Mouse (Mus musculus) intestine, embryonic 14.5 days (tissue): ENCODE measurements around the gene Prrt1. TPM values are rescaled to one million over a fixed set of nuclear protein-coding genes. Genes with fewer than 3 reads are reported as not detected.

Experiments
- ATAC-seq: fragments of 200-750 bp; cut with Nextera tagmentation; replicated peaks from 2 replicates; pipeline ENCODE4 v1.8.0; 2017; ENCODE audit warnings: low read depth, moderate number of reproducible peaks, moderate TSS enrichment, moderate library complexity; ENCODE audit not compliant: low FRiP score, low TSS enrichment
- DNase-seq: peaks from one replicate; pipeline ENCODE4 v3.0.0-alpha.2; 2018; ENCODE audit warnings: low spot score
- H3K27ac ChIP-seq: fragments of 300-500 bp; sonication (generic); 2 replicates; pipeline ENCODE4 v1.5.1; 2014; ENCODE audit warnings: low read depth, mild to moderate bottlenecking, control low read depth
- H3K27me3 ChIP-seq: fragments of 300-500 bp; sonication (generic); replicated peaks from 2 replicates; pipeline ENCODE4 v1.6.1; 2014; ENCODE audit warnings: low read length, control low read depth; ENCODE audit not compliant: control insufficient read depth, insufficient read depth
- H3K36me3 ChIP-seq: fragments of 300-500 bp; sonication (generic); 2 replicates; pipeline ENCODE4 v1.6.1; 2014; ENCODE audit warnings: low read length, control low read depth; ENCODE audit not compliant: control insufficient read depth, insufficient read depth
- H3K4me1 ChIP-seq: fragments of 300-500 bp; sonication (generic); replicated peaks from 2 replicates; pipeline ENCODE4 v1.6.1; 2014; ENCODE audit warnings: low read length, control low read depth, mixed read lengths; ENCODE audit not compliant: control insufficient read depth, insufficient read depth
- H3K4me2 ChIP-seq: fragments of 300-500 bp; sonication (generic); 2 replicates; pipeline ENCODE4 v1.6.1; 2014; ENCODE audit warnings: low read length
- H3K4me3 ChIP-seq: fragments of 300-500 bp; sonication (generic); 2 replicates; pipeline ENCODE4 v1.5.1; 2014; ENCODE audit warnings: low read depth, low read length, control low read depth, mixed read lengths
- H3K9ac ChIP-seq: fragments of 300-500 bp; sonication (generic); 2 replicates; pipeline ENCODE4 v1.6.1; 2014; ENCODE audit warnings: mild to moderate bottlenecking, low read length
- H3K9me3 ChIP-seq: fragments of 300-500 bp; sonication (generic); 2 replicates; pipeline ENCODE4 v1.6.1; 2016; ENCODE audit warnings: low read length, control low read depth; ENCODE audit not compliant: control insufficient read depth
- WGBS: fragments of 180-500 bp; shearing (Covaris S2); extraction: QIAGEN DNeasy Blood & Tissue Kit; methylation state at CpG from one replicate; pipeline ENCODE4 v1.1.7; 2014; 5-methylcytosine and 5-hydroxymethylcytosine counted together
- polyA plus RNA-seq: library from polyadenylated mRNA; unstranded; fragments of >200 nt; fragmentation: Nextera tagmentation; extraction: Ambion mirVana; gene quantifications from 2 replicates; pipeline ENCODE4 v1.2.1, GENCODE M21; 2014

Gene Prrt1
- polyA plus RNA-seq, 1 experiment from 2014 or later = 0.53 TPM

DNA sequence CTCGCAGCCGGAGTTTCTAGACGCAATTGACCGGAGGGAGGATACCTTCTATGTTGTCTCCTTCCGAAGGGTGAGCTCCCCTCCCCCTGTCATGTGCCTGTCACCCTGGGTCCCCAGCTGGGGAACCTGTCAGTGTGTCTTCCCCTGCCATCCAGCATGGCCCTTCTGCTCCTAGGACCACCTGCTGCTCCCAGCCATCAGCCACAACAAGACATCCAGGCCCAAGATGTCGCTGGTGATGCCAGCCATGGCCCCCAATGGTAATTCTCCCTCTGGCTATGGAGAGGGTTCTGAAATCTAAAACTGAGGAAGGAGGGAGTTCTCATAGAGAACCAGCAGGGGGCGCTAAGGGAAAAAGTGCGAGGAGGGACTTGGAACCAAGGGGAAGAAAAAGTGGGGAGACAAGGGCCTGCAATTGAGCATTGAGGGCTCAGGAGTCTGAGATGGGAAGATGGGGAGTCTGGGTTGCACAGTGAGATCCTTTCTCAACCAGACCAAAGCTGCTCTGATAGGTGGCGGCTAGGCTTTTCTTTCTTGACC is 24.5 kb downstream of the Prrt1 start:
- no peak overlapping the region for H3K4me2 ChIP-seq
- H3K27me3 ChIP-seq = peaks cover under 1% of the 10 kb centered on the region; the same call in 1 of the 2 replicates
- H3K27ac ChIP-seq = no peak overlapping the region
- H3K36me3 ChIP-seq = peaks cover 50% of the 10 kb centered on the region
- H3K9ac ChIP-seq = no peak overlapping the region
- 67% methylated on average over 9 of the region's 9 CpGs for WGBS
- H3K4me3 ChIP-seq = no peak overlapping the region
- peaks cover 15% of the 10 kb centered on the region for H3K4me1 ChIP-seq
- no peaks in the 10 kb centered on the region for H3K9me3 ChIP-seq
- no peak for ATAC-seq
- peak; percentile 84 for DNase-seq

DNA sequence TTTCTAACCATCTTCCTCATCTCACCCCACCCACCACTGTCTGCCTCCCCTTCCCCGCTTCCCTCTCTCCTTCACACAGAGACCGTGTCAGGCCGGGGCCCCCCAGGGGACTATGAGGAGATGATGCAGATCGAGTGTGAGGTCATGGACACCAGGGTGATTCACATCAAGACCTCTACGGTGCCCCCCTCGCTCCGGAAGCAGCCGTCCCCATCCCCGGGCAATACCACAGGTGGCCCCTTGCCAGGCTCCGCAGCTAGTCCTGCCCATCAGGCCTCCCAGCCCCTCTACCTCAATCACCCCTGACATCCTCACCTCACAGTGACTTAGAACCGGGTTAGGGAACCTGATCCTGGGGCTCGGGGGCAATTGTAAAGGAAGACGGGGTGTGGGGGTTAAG is 25.1 kb downstream of the Prrt1 start:
- H3K36me3 ChIP-seq = peaks cover 45% of the 10 kb centered on the region
- ATAC-seq = no peak
- WGBS = 90% methylated on average over 13 of the region's 13 CpGs

DNA sequence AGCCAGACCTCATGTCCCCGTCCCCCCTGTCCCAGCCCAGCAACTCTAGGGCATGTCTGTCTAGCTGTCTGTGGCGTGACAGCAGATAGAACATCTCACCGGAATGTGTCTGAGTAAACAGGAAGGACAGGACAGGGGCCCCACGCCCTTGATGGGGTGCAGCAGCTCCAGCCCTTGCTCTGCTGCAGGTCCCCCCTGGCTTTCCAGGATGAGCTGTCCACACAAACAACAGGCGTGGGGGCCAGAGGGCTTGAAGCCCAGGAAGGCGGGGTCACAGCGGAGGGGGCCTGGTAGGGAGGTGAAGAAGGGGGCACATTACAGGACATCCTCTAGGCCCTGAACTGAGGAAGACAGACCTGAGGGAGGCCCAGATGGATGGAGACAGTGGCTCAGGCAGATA is 25.8 kb downstream of the Prrt1 start:
- Histone ChIP-seq H3K4me3 (no peak overlapping the region), H3K9ac (no peak overlapping the region), H3K4me2 (no peak overlapping the region), H3K36me3 (peaks cover 39% of the 10 kb centered on the region), H3K27ac (peak overlapping the region; percentile 77), H3K4me1 (peaks cover 15% of the 10 kb centered on the region), H3K27me3 (peaks cover 7% of the 10 kb centered on the region; the same call in 1 of the 2 replicates), H3K9me3 (no peaks in the 10 kb centered on the region)
- DNase-seq (no peak), ATAC-seq (peak; percentile 48)
- 49% methylated on average over 7 of the region's 7 CpGs for WGBS

More for the DNA sequence above, 25.1 kb downstream of the Prrt1 start:
- H3K27me3 ChIP-seq = peaks cover 6% of the 10 kb centered on the region; the same call in 1 of the 2 replicates
- H3K9me3 ChIP-seq = no peaks in the 10 kb centered on the region
- no peak overlapping the region for H3K9ac ChIP-seq
- H3K27ac ChIP-seq = no peak overlapping the region; the same call in 1 of the 2 replicates
- H3K4me2 ChIP-seq = no peak overlapping the region
- no peak overlapping the region for H3K4me3 ChIP-seq
- H3K4me1 ChIP-seq = peaks cover 15% of the 10 kb centered on the region
- no peak for DNase-seq

DNA sequence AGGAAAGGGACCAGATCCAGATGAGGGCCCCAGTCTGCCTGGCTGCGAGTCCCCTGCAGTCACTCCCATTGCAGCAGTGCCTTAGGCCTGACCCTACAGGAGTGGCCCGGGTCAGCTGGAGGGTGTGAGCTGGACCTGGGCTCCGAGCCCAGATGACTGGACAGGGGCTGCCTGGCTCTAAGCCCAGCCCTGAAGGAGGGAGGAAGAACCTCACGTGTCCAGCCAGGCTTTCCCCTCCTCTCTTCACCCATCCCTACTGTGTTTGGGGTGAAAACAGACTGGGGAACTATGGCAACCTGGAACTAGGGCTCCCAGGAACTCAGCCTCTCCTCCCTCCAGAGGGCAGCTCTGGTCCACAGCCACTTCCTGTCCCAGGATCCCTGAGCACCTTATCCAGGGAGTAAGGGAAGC is 26.3 kb downstream of the Prrt1 start:
- Histone ChIP-seq H3K9me3 (no peaks in the 10 kb centered on the region), H3K27ac (peak overlapping the region; percentile 77), H3K4me1 (peaks cover 18% of the 10 kb centered on the region), H3K9ac (no peak overlapping the region), H3K4me2 (no peak overlapping the region), H3K36me3 (peaks cover 35% of the 10 kb centered on the region), H3K4me3 (no peak overlapping the region), H3K27me3 (peaks cover 11% of the 10 kb centered on the region; the same call in 1 of the 2 replicates)
- peak; percentile 70 for ATAC-seq
- no peak for DNase-seq
- WGBS = 43% methylated on average over 4 of the region's 4 CpGs

DNA sequence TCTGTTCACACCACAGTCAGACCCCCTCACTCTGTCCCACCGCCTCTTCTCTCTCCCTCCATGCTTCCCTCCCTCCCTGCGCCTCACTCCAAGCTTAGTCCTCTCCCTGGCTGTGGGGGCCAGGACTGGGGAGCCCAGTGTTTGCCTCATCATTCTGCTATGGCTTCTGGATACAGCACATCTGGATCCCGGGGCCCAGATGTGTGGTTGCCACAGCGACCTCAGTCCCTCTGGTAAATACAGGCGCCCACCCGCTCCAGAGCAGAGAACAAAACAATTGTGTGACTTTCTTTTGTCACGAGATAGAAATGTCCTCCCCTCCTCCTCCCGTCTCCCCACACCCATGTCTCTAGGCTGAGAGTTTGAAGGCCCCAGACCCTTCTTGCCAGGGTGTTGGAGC is 27.3 kb downstream of the Prrt1 start:
- WGBS = 48% methylated on average over 8 of the region's 8 CpGs
- Histone ChIP-seq H3K36me3 (peaks cover 25% of the 10 kb centered on the region; the same call in 1 of the 2 replicates), H3K4me2 (no peak overlapping the region), H3K9ac (no peak overlapping the region), H3K27ac (peak overlapping the region; percentile 77; the same call in 1 of the 2 replicates), H3K9me3 (no peaks in the 10 kb centered on the region), H3K4me3 (no peak overlapping the region), H3K4me1 (peaks cover 18% of the 10 kb centered on the region), H3K27me3 (peaks cover 11% of the 10 kb centered on the region; the same call in 1 of the 2 replicates)
- ATAC-seq (no peak), DNase-seq (no peak)

DNA sequence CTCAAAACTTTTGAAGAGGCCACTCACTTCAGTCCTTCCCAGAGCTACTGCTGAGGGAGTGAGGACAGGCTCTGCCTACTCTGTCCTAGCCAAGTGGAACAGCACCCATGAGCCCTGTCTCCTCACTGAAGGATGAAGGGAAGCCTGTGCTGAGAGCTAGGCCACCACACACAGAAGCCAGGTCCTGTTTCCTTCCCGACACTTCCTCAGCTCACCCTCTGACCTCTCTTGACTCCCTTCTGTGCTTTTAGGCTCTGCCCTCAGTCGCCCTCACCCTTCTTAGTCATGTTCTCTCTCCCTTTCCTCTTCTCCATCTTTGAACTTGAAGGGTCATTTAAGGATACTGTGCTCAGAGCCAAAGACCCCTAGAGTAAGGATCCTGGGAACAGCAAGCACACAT is 27.9 kb downstream of the Prrt1 start:
- no peak overlapping the region for H3K27ac ChIP-seq
- H3K36me3 ChIP-seq = peaks cover 19% of the 10 kb centered on the region; the same call in 1 of the 2 replicates
- peaks cover 11% of the 10 kb centered on the region; the same call in 1 of the 2 replicates for H3K27me3 ChIP-seq
- no peak overlapping the region for H3K9ac ChIP-seq
- no peak overlapping the region for H3K4me3 ChIP-seq
- 35% methylated on average over 2 of the region's 2 CpGs for WGBS
- DNase-seq = no peak
- no peak overlapping the region for H3K4me2 ChIP-seq
- H3K9me3 ChIP-seq = no peaks in the 10 kb centered on the region
- ATAC-seq = no peak
- H3K4me1 ChIP-seq = peaks cover 18% of the 10 kb centered on the region

DNA sequence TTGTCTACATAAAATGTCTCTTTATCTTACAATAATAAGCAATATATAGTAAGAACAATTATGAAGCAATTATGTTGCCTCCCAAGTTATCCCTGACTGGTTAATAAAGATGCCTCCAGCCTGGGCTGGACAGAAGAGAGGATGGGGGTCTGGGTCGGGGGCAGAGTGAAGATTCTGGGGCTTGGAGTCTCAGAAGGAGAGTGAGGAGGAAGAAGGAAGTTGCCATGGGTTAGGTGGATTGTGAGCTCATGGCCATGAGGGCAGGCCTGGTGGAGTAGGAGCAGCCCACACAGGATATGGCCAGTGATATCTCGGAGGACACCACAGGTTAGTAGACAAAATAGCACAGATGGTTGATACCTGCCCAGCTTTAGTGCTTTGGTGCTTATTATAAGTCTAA is 28.8 kb downstream of the Prrt1 start:
- H3K4me3 ChIP-seq = no peak overlapping the region
- H3K36me3 ChIP-seq = peaks cover 11% of the 10 kb centered on the region; the same call in 1 of the 2 replicates
- peaks cover 11% of the 10 kb centered on the region; the same call in 1 of the 2 replicates for H3K27me3 ChIP-seq
- ATAC-seq (no peak), DNase-seq (no peak)
- no peak overlapping the region for H3K9ac ChIP-seq
- no peak overlapping the region for H3K27ac ChIP-seq
- no peak overlapping the region for H3K4me2 ChIP-seq
- WGBS = 68% methylated on average over 2 of the region's 2 CpGs
- H3K9me3 ChIP-seq = no peaks in the 10 kb centered on the region
- peaks cover 18% of the 10 kb centered on the region for H3K4me1 ChIP-seq

DNA sequence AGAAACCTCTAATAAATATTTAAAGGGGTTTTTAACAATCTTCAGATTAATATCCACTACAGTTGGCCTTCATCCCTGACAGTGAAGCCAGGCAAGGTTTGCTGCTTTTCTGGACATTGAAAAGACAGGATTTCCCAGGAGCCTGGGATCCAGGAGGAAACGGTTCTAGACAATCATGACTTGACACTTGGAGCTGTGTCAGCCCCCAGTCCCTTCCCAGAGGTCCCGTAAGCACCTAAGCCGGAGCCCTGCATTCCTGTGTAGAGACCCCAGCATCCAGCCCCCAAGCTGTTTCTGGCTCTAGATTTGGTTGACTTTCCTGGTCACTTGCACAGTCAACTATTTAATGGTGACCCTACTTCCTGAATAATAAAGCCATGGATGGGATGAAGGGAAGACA is 29.3 kb downstream of the Prrt1 start:
- no peak overlapping the region for H3K9ac ChIP-seq
- H3K4me2 ChIP-seq = no peak overlapping the region
- DNase-seq (no peak), ATAC-seq (no peak)
- WGBS = 81% methylated on average over 3 of the region's 3 CpGs
- peaks cover 18% of the 10 kb centered on the region for H3K4me1 ChIP-seq
- H3K36me3 ChIP-seq = peaks cover 6% of the 10 kb centered on the region; the same call in 1 of the 2 replicates
- no peak overlapping the region for H3K27ac ChIP-seq
- H3K27me3 ChIP-seq = peaks cover 13% of the 10 kb centered on the region; the same call in 1 of the 2 replicates
- no peaks in the 10 kb centered on the region for H3K9me3 ChIP-seq
- no peak overlapping the region for H3K4me3 ChIP-seq
